Mouse (Mus musculus) ES-E14 (cell line): ENCODE results near the gene Palb2.

Experiments used
- HCFC1 ChIP-seq: IDR thresholded peaks from 2 replicates; pipeline ENCODE4 v1.6.1; 2012; ENCODE audit warnings: low read length, inconsistent platforms, borderline replicate concordance; ENCODE audit not compliant: insufficient read depth
- MAFK ChIP-seq: IDR thresholded peaks from 2 replicates; pipeline ENCODE4 v1.6.1; 2014; ENCODE audit warnings: mild to moderate bottlenecking, low read depth, low read length, inconsistent platforms; ENCODE audit not compliant: insufficient read depth

DNA sequence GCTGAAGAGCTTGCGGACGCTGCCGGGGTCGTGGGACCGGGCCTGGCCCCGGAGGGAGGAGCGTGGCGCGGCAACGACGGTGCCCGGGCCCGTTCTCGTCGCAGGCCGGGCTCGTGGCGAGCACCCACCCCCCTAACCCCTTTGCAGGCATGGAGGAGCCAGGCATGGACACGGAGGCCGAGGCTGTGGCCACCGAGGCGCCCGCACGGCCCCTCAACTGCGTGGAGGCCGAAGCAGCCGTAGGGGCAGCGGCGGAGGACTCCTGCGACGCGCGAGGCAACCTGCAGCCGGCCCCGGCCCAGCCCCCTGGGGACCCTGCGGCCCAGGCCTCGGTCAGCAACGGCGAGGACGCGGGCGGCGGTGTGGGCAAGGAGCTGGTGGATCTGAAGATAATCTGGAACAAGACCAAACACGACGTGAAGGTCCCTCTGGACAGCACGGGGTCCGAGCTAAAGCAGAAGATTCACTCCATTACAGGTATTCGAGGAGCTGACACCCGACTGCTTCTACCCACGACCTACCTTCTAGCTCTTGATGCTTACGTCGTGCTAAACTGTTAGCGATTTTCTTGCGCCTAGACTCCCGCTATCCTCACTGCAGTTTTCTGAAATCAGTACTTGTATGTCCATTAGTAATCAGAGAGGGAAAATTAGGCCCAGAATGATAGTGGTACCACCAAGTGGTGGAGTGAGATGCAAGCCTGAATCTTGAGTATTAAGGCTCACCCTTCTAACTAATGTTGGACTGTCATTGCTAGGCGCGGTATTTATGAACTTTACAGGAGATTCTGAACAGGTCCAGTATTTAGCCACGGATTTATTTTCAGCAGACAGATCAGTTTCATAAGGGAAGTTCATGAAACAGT, 65.0 kb downstream of the Palb2 start:
- TF ChIP-seq HCFC1 = no peak
- TF ChIP-seq MAFK = no peak
